Mouse (Mus musculus) lung, adult 10 weeks (tissue): ENCODE data around the gene Serpina11. TPM values are rescaled to one million over a fixed set of nuclear protein-coding genes. Genes with fewer than 3 reads are reported as not detected.

Experiments used
- polyA plus RNA-seq: library from polyadenylated mRNA; stranded (reverse); fragments of 350-450 nt; fragmentation: Illumina TruSeq; extraction: RNeasy Lipid Tissue Mini Kit (QIAGEN cat#74804); gene quantifications from one replicate; pipeline ENCODE4 v1.2.3, GENCODE M21; 2014; ENCODE audit warnings: low read depth, low replicate concordance; ENCODE audit not compliant: insufficient read depth

Gene Serpina11
- 0.15 TPM for polyA plus RNA-seq

DNA sequence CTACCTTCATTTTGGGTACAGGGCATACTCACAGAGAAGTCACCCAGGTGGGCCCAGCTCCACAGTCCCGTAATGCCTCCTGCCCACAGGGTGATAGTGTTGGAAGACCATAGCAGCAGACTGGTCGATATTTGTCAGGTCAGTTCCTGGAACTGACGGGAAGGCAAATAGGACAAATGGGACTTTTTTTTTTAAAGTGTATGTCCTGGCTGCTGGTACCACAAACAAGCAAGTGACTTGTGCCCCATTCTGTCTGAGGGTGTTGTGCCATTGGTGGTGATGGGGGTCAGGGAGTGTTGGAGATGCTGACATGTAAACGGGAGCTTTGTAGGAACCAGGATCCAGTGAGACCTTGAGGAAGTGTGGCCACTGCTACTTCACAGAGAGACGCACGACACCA is at the start of gene Serpina11:
Gene Serpina11, minus strand, starts transcription at position 101 of the 400 bp plus-strand sequence.

GRCm38 (mm10) chr12:104013620-104014019 is 23.9 kb upstream of the Serpina11 start, which contains the start of gene Serpina9:
Serpina9 (minus strand) TSS chr12:104013755.

GRCm38 (mm10) chr12:103958798-103959197 is 31.0 kb downstream of the Serpina11 start, which contains the start of gene Serpina1e:
Serpina1e (minus strand) TSS chr12:103958975.

Other genes with a start within 250 kb of the Serpina11 start
- gene Serpina1d, start 216.4 kb downstream of the Serpina11 start, polyA plus RNA-seq = not detected
- 0.28 TPM for gene Serpina1b, start 159.6 kb downstream of the Serpina11 start, polyA plus RNA-seq
- 0.21 TPM for gene Serpina1a, start 126.4 kb downstream of the Serpina11 start, polyA plus RNA-seq
- gene Serpina1c, start 85.1 kb downstream of the Serpina11 start, polyA plus RNA-seq = not detected
- gene Serpina1e, start 31.0 kb downstream of the Serpina11 start, polyA plus RNA-seq = not detected
- 1.5 TPM for gene Serpina9, start 23.8 kb upstream of the Serpina11 start, polyA plus RNA-seq
- gene Serpina12, start 54.5 kb upstream of the Serpina11 start, polyA plus RNA-seq = not detected
- not detected for gene Serpina5, start 111.2 kb upstream of the Serpina11 start, polyA plus RNA-seq
- not detected for gene Serpina3a, start 122.8 kb upstream of the Serpina11 start, polyA plus RNA-seq
- gene Serpina3b, start 138.0 kb upstream of the Serpina11 start, polyA plus RNA-seq = not detected
- 11.7 TPM for gene Serpina3c, start 163.9 kb upstream of the Serpina11 start, polyA plus RNA-seq
- gene Serpina3f, start 224.6 kb upstream of the Serpina11 start, polyA plus RNA-seq = 1.2 TPM
- 9.4 TPM for gene Serpina3g, start 246.3 kb upstream of the Serpina11 start, polyA plus RNA-seq